Mouse (Mus musculus) ES-Bruce4 (cell line): ENCODE measurements at regions not wholly inside any gene's neighbourhood (a gene's known extent, or its start where the extent isn't known, plus 50 kb on each side); places are given as distances from the start of the nearest gene placed in this dataset.

ENCODE experiments used
- CTCF ChIP-seq: IDR thresholded peaks from one replicate; pipeline ENCODE4 v1.8.1; 2011; ENCODE audit warnings: low read depth, low read length
- EP300 ChIP-seq: IDR thresholded peaks from 2 replicates; pipeline ENCODE4 v1.6.1; 2011; ENCODE audit warnings: low read depth, low read length; ENCODE audit not compliant: insufficient read depth
- POLR2A ChIP-seq: IDR thresholded peaks from one replicate; pipeline ENCODE4 v1.8.1; 2011; ENCODE audit warnings: low read length; ENCODE audit not compliant: insufficient read depth

DNA sequence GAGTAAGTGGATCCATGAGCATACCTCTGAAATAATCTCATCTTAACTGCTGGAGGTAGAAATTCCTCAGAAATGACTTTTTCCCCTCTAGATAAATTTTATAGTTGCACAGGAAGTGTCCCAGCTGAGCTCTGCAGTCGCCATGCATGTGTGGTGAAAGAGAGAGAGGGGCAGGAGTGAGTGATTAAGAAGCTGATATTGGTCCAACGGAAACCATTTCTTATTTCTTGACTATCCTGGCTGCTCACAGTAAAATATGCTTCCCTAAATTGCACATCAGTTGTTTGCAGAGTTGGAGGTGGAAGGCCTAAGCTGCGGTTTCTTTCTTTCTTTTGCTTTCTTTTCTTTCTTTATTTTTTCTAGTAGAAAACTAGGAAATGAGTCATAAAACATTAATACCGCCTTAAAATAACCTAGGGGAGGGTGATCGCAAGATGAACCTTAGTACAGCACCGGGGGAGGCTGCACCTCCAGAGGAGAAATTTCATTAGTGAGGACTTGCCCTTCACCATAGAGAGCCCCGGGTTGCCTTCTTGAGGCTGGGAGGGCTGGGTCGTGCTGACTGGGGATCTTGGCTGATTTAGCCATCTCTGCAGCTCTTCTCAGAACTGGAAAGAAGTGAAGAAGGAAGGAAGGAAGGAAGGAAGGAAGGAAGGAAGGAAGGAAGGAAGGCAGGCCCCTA is 202.1 kb downstream of the Ttll7 start:
- no peak for TF ChIP-seq CTCF
- no peak for TF ChIP-seq EP300
- no peak for TF ChIP-seq POLR2A
